Mouse (Mus musculus) intestine, embryonic 15.5 days (tissue): Measurements from ENCODE around the gene Gabrr2. TPM values are rescaled to one million over a fixed set of nuclear protein-coding genes. Genes with fewer than 3 reads are reported as not detected.
"Not testable (repeated sequence)": the region's sequence is repeated elsewhere in the genome, so short reads cannot be mapped to it uniquely, and the experiment has no call there.

ENCODE experiments used
- ATAC-seq: fragments of 200-750 bp; cut with Nextera tagmentation; 2 replicates; pipeline ENCODE4 v1.8.0; 2017; ENCODE audit warnings: moderate TSS enrichment, moderate library complexity
- H3K27ac ChIP-seq: fragments of 300-500 bp; sonication (generic); 2 replicates; pipeline ENCODE4 v1.5.1; 2015; ENCODE audit warnings: mild to moderate bottlenecking, inconsistent platforms
- H3K27me3 ChIP-seq: fragments of 300-500 bp; sonication (generic); replicated peaks from 2 replicates; pipeline ENCODE4 v1.6.1; 2015; ENCODE audit warnings: inconsistent platforms
- H3K36me3 ChIP-seq: fragments of 300-500 bp; sonication (generic); 2 replicates; pipeline ENCODE4 v1.6.1; 2015; ENCODE audit warnings: inconsistent platforms
- H3K4me1 ChIP-seq: fragments of 300-500 bp; sonication (generic); replicated peaks from 2 replicates; pipeline ENCODE4 v1.6.1; 2015; ENCODE audit warnings: inconsistent platforms
- H3K4me2 ChIP-seq: fragments of 300-500 bp; sonication (generic); replicated peaks from 2 replicates; pipeline ENCODE4 v1.6.1; 2015; ENCODE audit warnings: mild to moderate bottlenecking, inconsistent platforms
- H3K4me3 ChIP-seq: fragments of 300-500 bp; sonication (generic); replicated peaks from 2 replicates; pipeline ENCODE4 v1.5.1; 2015; ENCODE audit warnings: inconsistent platforms
- H3K9ac ChIP-seq: fragments of 300-500 bp; sonication (generic); 2 replicates; pipeline ENCODE4 v1.6.1; 2015; ENCODE audit warnings: inconsistent platforms
- H3K9me3 ChIP-seq: fragments of 300-500 bp; sonication (generic); 2 replicates; pipeline ENCODE4 v1.6.1; 2016; ENCODE audit warnings: inconsistent platforms
- WGBS: fragments of 180-500 bp; shearing (Covaris S2); methylation state at CpG from one replicate; pipeline ENCODE4 v1.1.7; 2015; 5-methylcytosine and 5-hydroxymethylcytosine counted together
- polyA plus RNA-seq: library from polyadenylated mRNA; unstranded; fragments of >200 nt; fragmentation: Nextera tagmentation; extraction: Ambion mirVana; gene quantifications from 2 replicates; pipeline ENCODE4 v1.2.1, GENCODE M21; 2015

Gabrr2 gene
- polyA plus RNA-seq, 1 experiment from 2014 or later, result 0.08 TPM

GRCm38 (mm10) chr4:33119118-33119517, 56.3 kb downstream of the Gabrr2 start:
- not testable (repeated sequence) for H3K36me3 ChIP-seq, ATAC-seq
- 2% methylated on average over 3 of the region's 3 CpGs for WGBS

GRCm38 (mm10) chr4:33124493-33124892, 61.7 kb downstream of the Gabrr2 start:
- Histone ChIP-seq H3K4me3 (no peak overlapping the region), H3K4me1 (no peaks in the 10 kb centered on the region), H3K36me3 (no peaks in the 10 kb centered on the region), H3K4me2 (no peak overlapping the region), H3K27me3 (no peaks in the 10 kb centered on the region), H3K27ac (no peak overlapping the region), H3K9ac (no peak overlapping the region), H3K9me3 (no peaks in the 10 kb centered on the region)
- WGBS, result 78% methylated on average over 6 of the region's 6 CpGs
- no peak for ATAC-seq

More at GRCm38 (mm10) chr4:33119118-33119517, 56.3 kb downstream of the Gabrr2 start:
- H3K4me2 ChIP-seq, H3K4me3 ChIP-seq, H3K9ac ChIP-seq, H3K4me1 ChIP-seq, H3K9me3 ChIP-seq, H3K27me3 ChIP-seq, H3K27ac ChIP-seq: not testable (repeated sequence)

GRCm38 (mm10) chr4:33125409-33126084, 62.7 kb downstream of the Gabrr2 start:
- no peaks in the 10 kb centered on the region for H3K27me3 ChIP-seq
- no peak overlapping the region for H3K9ac ChIP-seq
- H3K4me1 ChIP-seq, result no peaks in the 10 kb centered on the region
- no peak overlapping the region for H3K27ac ChIP-seq
- ATAC-seq, result no peak
- H3K9me3 ChIP-seq, result no peaks in the 10 kb centered on the region
- no peak overlapping the region for H3K4me3 ChIP-seq
- H3K36me3 ChIP-seq, result no peaks in the 10 kb centered on the region
- WGBS, result 50% methylated on average over 10 of the region's 10 CpGs
- H3K4me2 ChIP-seq, result no peak overlapping the region

GRCm38 (mm10) chr4:33132221-33132620, 69.4 kb downstream of the Gabrr2 start, which contains the start of gene Gabrr1:
Gene Gabrr1, plus strand, starts transcription at chr4:33132521.
- no peak for ATAC-seq
- no peaks in the 10 kb centered on the region for H3K4me1 ChIP-seq
- 53% methylated on average over 11 of the region's 11 CpGs for WGBS

More at GRCm38 (mm10) chr4:33132221-33132620, 69.4 kb downstream of the Gabrr2 start, which contains the start of gene Gabrr1:
- Histone ChIP-seq H3K4me2 (no peak within 1 kb of the TSS), H3K4me3 (no peak within 1 kb of the TSS), H3K36me3 (no peaks in the 10 kb centered on the region), H3K27ac (no peak within 1 kb of the TSS), H3K9ac (no peak within 1 kb of the TSS), H3K9me3 (no peaks in the 10 kb centered on the region), H3K27me3 (no peaks in the 10 kb centered on the region)

Other genes starting within 250 kb of the Gabrr2 start
- 4.0 and 4.1 TPM in 2 replicates for gene Ankrd6, start 112.2 kb upstream of the Gabrr2 start, polyA plus RNA-seq
- gene Rragd, start 80.0 kb upstream of the Gabrr2 start, polyA plus RNA-seq, result 23.4 and 24.3 TPM in 2 replicates
- 41.9 and 46.4 TPM in 2 replicates for gene Ube2j1, start 31.6 kb upstream of the Gabrr2 start, polyA plus RNA-seq
- not detected in 2 replicates for gene Gabrr1, start 69.5 kb downstream of the Gabrr2 start, polyA plus RNA-seq
- 1.3 and 1.4 TPM in 2 replicates for gene Pm20d2, start 126.7 kb downstream of the Gabrr2 start, polyA plus RNA-seq
- 6.2 and 6.7 TPM in 2 replicates for gene Srsf12, start 146.0 kb downstream of the Gabrr2 start, polyA plus RNA-seq
- gene Pnrc1, start 227.2 kb downstream of the Gabrr2 start, polyA plus RNA-seq, result 68.7 and 78.0 TPM in 2 replicates
- gene Rngtt, start 247.3 kb downstream of the Gabrr2 start, polyA plus RNA-seq, result 18.7 and 21.2 TPM in 2 replicates